Mouse (Mus musculus) T-helper 2 cell (primary cell): ENCODE data around the gene Dnajb2.

Experiments used
- in situ Hi-C: fragments of 300-600 bp; cut with MboI, MseI; formaldehyde crosslinking; loops from one replicate; pipeline ENCODE4 v1.15.1; 2025; ENCODE audit warnings: high pct_unique_total_duplicates

Dnajb2 gene

DNA sequence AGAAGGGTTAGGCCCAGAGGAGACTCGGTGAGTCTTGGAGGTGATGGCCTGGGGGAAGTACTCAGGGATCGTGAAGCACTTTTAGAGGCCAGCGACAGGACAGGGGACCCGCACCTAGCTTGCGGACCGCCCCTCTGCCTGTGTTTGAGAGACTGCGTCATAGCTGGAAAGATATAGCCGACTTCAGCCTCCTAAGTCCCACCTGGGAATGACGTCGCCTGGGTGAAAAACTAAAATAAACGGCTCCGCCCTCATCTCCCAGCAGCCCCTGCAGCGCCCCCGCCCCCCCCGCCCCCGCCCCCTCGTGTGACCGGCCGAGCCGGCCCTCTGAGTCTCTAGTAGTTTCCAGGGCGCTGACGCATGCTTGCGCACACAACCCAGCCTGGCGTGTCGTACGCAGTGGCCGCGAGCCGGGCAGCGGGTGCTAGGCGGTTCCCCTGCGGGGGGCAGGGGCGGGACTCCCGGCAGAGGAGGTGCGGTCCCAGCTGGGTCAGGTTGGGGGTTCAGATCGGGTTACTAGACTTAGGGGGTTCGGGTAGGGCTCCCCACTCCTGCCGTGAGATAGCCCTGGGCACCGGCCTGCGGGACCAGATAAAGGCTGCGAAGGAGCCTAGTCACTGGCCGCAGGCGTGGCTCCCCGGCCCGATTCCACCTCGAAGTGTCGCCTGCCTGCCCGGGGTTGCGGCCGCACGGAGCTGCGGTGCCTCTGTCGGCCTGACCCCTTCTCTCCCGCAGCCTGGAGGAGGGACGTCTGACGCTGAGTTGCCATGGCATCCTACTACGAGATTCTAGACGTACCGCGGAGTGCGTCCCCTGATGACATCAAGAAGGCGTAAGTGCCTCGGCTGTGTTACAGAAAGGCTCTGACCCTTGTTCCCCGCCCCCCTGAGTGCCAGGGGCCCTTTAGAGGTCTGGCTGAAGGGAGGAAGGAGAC is at the start of gene Dnajb2:
TSS of gene Dnajb2 (plus strand) at position 290 of the 934 bp plus-strand sequence.
- in situ Hi-C loops, result no loop called here

DNA sequence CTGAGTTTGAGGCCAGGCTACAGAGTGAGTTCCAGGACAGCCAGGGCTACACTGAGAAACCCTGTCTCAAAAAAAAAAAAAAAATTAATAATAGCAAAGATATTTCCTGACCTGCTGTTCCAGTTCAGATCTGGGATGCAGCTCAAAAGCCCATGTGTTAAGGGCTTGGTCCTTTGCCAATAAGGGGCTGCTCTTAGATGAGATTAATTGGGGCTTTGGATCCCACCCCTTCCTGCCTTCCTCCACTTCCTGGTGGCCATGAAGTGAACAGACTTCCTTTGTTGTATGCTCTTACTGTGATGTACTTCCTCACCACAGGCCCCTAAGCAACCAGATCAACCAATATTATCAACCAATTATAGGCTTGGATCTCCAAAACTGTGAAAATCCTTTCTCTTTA is 49.1 kb upstream of the Dnajb2 start:
- in situ Hi-C loops, result no loop called here

DNA sequence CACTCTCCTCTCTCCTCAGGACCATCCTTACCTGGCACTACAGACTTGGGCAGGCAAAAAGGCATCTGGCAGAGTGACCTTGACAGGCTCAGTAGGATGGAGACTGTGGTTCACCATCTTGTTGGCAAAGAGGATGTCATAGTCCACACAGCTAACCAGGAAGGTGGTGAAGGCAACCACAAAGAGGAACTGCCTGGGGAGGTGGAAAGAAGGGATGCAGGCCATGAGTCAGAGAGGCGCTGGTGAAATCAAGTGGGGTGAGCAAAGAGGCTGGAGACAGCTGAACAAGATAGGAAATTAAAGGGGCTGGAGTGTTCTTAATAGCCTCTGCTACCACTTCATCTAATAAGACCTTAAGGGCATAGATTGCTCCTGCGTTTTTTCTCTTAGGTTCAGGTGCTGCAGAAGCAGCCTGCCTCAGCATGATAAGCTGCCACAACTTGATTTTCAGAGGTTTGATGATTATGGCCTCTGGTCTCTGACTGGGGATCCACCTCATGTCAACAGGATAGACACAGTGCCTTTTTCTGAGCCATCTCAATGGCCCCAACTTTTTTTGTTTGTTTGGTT is 48.2 kb upstream of the Dnajb2 start:
- in situ Hi-C loops, result no loop called here

DNA sequence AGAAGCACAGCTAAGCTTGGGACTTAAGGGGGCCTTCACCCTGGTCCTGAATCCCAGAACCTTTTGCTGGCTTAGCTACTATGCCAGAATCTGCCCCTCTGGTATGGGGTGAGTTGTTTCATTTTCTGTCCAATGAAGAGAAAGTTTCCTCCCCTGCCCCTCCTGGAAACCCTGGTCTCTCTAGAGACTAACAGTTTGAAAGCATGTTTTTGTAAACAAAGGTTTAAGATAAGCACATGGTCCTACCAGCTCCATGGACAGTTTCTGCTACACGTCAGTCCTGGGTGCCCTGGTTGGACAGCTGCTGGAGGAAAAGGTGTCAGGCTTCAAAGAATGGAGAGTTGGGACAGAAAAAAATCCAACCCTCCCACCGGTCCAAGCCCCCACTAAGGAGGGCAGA is 45.6 kb upstream of the Dnajb2 start:
- in situ Hi-C loops, result loop anchor here (5.0 to 10.0 kb wide), 2 partner anchors 48 to 124 kb away; partner anchors contain the start of genes Cnppd1, Dnpep and Retreg2

DNA sequence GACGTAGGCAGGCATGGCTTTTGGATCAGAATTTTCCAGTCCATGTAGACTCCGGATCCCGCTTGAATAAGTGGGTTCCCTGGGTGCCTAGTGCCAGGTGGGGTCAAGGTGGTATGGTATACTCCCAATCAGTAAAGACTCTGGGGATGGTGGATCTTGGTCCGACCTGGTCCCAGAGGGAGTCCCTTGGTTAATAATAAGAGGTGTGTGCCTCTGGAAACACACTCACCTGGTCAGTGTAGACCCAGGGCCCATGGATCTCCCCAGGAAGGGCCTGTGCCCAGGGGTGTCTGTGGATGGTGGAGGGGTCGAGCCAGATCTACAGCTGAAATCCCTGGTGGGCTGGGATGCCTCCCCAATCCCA is 45.0 kb upstream of the Dnajb2 start:
- in situ Hi-C loops, result loop anchor here (5.0 to 10.0 kb wide), 2 partner anchors 49 to 124 kb away; partner anchors contain the start of genes Cnppd1, Dnpep and Retreg2

DNA sequence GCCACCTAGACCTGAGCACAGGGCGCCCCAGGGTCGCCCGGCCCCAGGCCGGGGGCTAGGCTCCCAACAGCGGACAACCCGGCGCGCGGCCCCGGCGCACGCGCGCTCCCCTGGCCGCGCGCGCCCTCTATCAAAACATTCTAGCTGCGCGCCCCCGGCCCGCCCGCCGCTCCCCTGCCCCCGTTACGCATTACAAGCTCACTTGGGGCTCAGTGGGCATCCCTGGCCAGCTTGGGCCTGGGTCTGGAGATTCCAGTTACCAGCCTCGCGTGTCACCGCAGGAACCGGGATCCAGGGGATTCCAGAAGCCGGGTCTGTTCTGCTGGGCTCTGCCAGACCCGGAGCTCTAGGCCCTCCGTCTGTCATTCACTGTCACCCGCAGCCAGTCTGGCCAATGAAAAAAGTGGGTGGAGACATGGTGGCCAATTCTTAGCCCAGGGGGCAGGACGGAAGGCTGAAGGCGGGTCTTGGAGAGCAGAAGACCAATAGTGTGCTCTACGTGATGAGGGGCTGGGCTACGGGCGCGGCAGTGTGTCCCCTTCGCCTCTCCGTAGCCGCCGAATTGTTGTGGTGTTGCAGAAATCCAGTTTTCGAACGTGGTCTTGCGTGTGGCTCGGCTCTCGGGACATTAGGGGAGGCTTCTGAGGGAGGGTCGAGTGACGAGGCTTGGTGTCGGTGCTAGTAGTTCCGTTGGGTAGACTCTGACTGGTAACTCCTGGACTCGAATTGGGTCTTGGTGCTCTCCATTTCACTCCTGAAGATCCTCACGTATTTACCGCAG is 44.4 kb upstream of the Dnajb2 start, which contains the start of the genes Ankzf1 and Atg9a:
TSS of gene Ankzf1 (plus strand) at position 530 of the 781 bp plus-strand sequence.
TSS of gene Atg9a (minus strand) at position 575 of the 781 bp plus-strand sequence.
- in situ Hi-C loops, result loop anchor here (5.0 to 10.0 kb wide), 2 partner anchors 50 to 123 kb away; partner anchors contain the start of genes Cnppd1, Dnpep and Retreg2

DNA sequence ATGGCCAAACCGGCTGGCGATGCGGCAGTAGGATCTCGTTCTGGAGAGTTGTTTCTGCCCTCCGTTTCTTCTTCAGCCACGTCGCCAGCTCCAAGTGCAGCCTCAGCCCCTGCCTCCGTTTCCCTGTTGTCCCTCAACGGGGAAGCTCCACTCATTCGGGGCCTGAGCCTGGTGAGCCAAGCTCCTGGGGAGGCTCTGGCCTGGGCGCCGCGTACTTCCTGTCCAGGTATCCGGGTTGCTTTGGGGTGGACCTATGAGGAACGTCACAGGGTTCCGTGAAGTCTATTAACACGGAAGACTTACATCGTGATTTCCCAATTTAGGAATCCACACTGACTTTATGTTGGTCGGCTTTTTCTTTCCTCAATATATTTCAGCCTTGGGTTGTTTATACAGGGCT is 43.8 kb upstream of the Dnajb2 start:
- in situ Hi-C loops, result loop anchor here (5.0 to 10.0 kb wide), 2 partner anchors 50 to 122 kb away; partner anchors contain the start of genes Cnppd1, Dnpep and Retreg2

DNA sequence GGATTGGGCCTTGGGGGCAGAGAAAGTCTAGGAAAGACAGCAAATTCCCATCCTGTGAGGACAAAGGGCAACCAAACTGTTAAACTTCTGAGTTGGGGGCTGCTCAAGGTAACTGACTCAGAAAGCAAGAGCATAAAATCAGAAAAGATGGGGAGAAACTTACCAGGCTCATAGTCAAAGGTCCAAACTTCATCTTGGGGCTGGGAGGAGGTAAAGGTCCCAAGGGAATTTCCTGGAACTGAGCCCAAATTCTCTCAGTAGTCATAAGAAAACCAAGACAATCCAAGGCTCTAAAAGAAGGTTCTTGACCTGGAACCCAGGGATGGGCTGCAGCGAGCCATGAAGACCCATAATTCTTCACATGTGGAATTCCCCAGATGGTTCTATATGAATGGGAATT is 35.0 kb upstream of the Dnajb2 start:
- in situ Hi-C loops, result loop anchor here (25.0 kb wide), 1 partner anchor 964 kb away; the partner anchor contains the start of gene Arpc2

DNA sequence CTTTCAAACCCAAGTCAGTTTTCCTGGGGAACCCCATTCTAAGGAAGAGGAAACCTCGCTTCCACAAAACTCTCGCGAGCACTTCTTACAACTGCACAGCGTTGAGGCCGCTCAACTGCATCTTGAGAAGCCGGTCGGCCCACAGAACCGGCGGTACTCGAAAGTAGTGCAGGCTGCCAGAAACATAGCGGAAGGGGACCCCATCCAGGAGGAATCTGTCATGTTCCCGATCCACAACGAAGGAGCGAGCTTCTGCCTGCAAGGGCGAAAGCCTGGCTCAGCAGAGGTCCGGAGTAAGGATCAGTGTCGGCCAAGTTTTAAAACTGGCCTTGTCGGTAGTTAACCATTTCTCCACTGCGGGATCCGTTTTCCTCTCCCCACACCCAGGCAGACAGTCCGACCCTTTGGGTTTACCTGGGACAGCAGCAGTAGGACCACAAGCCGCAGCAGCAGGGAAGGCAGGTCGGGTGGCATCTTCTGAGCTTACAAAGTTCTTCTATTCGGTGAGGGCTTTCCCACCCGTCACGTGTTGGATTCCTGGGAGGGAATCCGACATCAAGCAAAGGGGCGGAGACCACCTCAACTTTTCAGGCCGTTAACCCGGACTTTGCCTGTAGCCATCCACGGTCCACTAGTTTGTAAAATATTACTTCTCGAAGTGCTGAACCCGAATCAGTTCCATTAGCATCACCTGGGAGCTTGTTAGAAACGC is 27.1 kb upstream of the Dnajb2 start:
- in situ Hi-C loops, result loop anchor here (25.0 kb wide), 1 partner anchor 972 kb away; the partner anchor contains the start of gene Arpc2

DNA sequence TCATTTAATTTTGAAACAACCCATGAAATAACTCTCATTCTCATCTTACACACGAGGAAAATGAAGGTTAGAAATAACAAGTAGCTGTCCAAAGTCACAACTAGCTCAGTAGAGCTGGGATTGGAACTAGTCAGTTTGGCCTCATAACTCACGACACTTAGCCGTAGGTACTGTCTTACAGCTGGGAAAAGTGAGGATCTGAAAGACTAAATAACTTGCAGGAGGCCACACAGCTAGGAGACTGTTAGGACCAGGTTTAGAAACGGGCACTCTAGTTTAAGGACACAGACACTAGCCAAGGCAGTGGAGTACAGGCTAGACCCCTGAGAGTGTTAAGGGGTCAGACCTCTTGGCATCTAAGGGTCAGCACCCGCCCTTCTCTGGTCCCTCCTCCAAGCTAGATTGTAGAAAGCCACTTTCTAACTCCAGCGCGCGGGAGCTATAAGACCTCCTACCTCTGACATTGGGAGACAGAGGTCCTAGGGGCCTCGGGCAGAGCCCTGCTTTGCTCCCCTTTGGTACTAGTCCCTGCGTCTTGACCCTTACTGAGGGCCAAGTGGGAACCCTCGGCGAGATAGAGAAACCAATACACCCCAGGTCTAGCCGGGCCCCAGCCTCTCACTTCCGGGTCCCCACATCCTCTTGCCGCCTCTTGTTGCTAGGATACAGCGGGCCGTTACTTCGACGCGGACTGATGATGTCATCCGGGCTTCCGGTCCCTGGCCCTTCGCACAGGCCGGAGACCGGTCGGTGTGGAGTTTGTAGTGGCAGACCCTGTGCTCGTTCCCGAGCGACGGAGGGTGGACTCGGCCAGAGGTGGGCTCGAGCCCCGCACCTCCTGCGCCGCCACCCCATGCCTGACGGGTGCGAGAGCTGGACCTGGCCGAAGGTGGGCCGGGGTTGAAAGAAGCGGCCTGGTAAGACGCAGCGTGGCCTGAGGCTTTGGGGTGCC is 25.8 kb upstream of the Dnajb2 start, which contains the start of the genes Glb1l and Stk16:
TSS of gene Glb1l (minus strand) at position 678 of the 952 bp plus-strand sequence.
TSS of gene Stk16 (plus strand) at position 703 of the 952 bp plus-strand sequence.
- in situ Hi-C loops, result loop anchor here (25.0 kb wide), 1 partner anchor 973 kb away; the partner anchor contains the start of gene Arpc2

DNA sequence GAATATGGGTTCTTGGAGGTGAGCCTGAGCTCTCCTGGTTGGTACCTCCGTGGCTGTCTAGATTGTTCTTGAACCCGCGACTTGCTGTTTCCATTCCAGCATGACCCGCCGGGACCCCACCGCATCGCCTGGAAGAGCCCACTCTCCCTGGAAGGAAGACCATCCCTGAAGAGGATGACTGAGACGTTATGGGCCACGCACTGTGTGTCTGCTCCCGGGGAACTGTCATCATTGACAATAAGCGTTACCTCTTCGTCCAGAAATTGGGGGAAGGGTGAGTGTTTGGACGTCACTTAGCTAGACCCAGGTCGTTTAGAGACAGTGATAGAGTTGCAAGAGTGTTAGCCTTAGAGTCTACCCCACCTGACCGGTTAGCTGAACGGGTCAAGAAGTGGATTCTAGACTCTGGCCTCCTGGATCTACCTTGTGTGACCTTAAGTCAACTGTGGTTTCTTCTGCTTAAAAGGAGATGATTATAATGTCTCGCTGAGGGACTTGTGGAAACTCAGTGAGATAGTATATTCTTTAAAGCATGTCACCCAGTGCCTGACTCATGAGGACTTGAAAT is 25.0 kb upstream of the Dnajb2 start:
- in situ Hi-C loops, result loop anchor here (25.0 kb wide), 1 partner anchor 974 kb away; the partner anchor contains the start of gene Arpc2

DNA sequence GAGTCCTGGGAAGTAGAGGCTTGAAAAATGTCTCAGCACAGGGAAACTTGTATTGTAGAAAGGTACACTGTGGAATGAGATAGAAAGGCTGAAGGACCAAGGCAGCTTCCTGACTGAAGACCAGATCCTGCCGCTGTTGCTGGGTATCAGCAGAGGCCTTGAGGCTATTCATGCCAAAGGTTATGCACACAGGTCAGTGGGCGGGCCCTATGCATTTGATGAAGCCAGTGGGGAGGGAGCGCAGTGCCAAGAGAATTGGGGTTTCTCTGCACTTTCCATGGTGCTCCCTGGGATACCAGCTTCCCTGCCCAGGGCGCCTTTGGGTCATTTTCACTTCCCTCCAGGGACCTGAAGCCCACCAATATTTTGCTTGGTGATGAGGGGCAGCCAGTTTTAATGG is 23.7 kb upstream of the Dnajb2 start:
- in situ Hi-C loops, result loop anchor here (25.0 kb wide), 1 partner anchor 975 kb away; the partner anchor contains the start of gene Arpc2

DNA sequence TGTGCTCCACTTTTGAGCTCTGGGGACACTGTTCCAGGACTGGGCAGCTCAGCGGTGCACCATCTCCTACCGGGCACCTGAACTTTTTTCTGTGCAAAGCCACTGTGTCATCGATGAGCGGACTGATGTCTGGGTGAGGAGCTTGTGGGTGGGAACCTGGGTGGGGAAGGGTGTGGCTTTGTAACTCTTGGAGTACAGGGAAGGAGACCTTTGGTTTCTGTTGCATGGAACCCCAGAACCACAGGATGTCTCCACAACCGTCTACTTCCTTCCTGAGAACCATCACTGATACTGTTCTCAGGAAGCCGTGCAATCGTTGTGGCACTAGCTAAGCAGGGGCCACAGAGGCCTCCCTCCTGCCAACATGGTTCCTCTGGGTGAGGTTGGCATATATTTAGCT is 23.1 kb upstream of the Dnajb2 start:
- in situ Hi-C loops, result loop anchor here (25.0 kb wide), 1 partner anchor 976 kb away; the partner anchor contains the start of gene Arpc2

DNA sequence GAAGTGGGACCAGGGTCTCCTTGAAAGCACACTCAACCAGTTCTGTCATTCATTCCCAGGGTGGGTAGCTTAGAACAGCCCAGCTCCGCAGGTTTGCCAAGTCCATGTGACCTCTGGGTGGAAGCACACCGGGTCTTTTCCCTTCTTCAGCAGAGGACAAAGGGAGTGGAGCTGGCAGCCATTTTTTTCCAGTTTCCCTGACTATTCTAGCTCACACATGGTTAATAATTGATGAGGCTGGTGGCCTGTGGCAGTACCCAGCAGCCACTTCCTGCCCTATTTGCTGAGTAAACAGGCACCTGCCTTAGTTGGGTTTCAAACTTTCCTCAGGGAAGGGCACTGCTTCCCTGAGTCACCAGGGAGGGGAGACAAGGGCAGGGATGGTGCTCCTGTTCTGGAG is 21.8 kb upstream of the Dnajb2 start:
- in situ Hi-C loops, result loop anchor here (25.0 kb wide), 1 partner anchor 977 kb away; the partner anchor contains the start of gene Arpc2

DNA sequence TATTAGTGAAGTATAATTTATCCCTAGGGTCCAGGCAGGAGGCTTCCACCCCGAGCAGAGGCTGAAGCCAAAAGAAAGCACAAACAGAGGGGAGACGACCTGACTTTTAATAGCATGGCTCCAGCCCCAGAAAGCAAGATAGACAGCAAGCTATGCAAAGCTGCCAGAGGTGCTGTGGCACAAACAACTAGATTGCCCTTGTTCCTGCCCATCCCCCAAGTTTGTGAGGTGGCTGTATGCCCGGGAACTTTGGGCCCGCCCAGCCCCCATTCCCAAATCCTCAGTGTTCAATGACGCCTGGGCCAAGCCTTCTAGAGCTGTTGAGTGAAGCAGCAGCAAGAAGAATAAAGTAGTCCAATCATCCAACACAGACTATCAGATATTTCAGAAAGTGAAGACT is 21.3 kb upstream of the Dnajb2 start:
- in situ Hi-C loops, result loop anchor here (25.0 kb wide), 1 partner anchor 978 kb away; the partner anchor contains the start of gene Arpc2

DNA sequence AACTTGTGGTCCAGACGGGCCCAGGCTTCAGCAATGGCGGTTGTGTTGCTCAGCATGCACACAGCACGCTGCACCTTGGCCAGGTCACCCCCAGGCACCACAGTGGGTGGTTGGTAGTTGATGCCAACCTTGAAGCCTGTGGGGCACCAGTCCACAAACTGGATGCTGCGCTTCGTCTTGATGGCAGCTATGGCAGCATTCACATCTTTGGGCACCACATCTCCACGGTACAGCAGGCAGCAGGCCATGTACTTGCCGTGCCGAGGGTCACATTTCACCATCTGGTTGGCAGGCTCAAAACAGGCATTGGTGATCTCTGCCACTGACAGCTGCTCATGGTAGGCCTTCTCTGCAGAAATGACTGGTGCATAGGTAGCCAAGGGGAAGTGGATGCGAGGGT is 20.4 kb upstream of the Dnajb2 start:
- in situ Hi-C loops, result loop anchor here (25.0 kb wide), 1 partner anchor 978 kb away; the partner anchor contains the start of gene Arpc2

DNA sequence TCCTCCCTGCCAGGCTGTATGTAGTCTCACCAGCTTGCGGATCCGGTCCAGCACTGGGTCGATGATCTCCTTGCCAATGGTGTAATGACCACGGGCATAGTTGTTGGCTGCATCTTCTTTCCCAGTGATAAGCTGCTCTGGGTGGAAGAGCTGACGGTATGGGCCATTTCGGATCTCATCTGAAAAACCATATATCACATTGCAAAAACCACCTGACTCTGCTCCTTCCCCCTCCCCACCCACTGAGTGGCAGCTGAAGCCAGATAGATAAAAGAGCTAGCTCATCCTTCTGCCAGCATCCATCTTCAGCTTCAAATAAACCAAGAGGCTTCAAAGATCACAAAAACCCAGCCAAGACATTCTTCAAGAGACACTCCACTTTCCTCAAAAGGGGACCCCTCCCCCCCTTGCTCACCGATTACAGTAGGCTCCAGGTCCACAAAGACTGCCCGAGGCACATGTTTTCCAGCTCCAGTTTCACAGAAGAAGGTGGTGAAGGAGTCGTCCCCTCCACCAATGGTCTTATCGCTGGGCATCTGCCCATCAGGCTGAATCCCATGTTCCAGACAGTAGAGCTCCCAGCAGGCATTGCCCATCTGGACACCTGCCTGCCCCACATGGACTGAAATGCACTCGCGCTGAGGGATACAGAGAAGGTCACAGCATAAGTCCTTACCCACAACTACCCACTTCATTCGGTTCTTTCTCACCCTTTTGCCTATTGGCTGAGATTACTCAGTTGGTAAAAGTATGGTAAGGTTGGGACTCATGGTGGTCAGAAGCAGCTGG is 19.2 kb upstream of the Dnajb2 start:
- in situ Hi-C loops, result loop anchor here (25.0 kb wide), 1 partner anchor 980 kb away; the partner anchor contains the start of gene Arpc2

DNA sequence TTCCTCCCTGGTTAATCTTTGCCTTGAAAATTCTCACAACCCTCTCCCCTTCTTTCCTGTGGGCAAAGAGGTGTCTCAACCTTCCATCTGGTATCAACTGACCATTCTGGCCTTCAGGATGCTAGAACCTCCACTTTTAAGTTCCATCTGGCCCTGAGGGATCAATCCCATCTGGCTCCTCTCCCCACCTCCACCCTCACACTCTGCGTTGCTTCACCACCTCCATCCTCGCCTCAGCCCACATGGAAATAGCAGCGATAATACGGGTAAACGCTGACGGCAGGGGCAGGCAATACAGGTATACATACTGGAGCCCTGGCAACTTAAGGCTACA is 18.3 kb upstream of the Dnajb2 start:
- in situ Hi-C loops, result loop anchor here (25.0 kb wide), 1 partner anchor 981 kb away; the partner anchor contains the start of gene Arpc2
